Mouse (Mus musculus): ENCODE measurements at regions not wholly inside any gene's neighbourhood (a gene's known extent, or its start where the extent isn't known, plus 50 kb on each side); places are given as distances from the start of the nearest gene placed in this dataset.

DNA sequence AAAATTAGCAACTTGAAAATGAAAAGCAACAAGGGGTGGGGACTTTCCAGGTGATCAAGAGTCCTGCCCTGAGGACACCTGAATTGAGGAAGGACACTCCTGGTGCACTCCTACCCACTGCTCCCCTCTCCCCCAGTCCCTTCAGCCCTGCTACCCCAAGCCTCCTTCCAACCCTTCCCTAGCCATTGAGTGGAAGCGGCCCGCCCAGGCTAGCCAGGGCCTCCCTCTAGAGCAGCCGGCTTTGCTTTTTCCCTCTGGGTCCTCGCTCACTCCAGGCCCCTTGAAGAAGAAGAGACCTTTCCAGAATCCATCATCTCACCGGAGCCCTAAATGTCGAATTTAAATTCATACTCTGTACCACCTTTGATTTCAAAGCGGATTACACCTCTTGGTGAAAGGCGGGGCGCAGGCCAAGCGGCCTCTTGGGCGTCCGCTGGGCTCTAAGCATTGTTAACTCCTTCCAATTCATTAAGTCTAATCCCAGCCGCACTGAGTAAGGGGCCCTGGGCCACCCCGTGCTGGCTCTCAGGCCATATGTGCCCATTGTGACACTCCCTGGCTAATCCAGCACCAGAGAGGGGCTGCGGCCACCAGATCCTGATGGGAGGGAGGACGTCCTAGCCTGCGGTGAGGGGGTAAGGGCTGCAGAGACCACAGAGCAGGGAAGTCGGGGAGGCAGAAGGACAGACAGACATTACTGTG, 142.8 kb downstream of the Mrm1 start:
- no peak for TF ChIP-seq CHD2 (IDR thresholded peaks at IDR 0.05; ENCODE audit: low read depth, low read length)
- no peak for TF ChIP-seq HCFC1 (IDR thresholded peaks at IDR 0.05; ENCODE audit: borderline replicate concordance, insufficient read depth, low read length)
- TF ChIP-seq ZC3H11A (IDR thresholded peaks at IDR 0.05; ENCODE audit: borderline replicate concordance, low read depth, low read length), result no peak
- TF ChIP-seq ZNF384 (IDR thresholded peaks at IDR 0.05; ENCODE audit: low read depth, low read length), result no peak
- no peak for TF ChIP-seq MAFK (IDR thresholded peaks at IDR 0.05; ENCODE audit: insufficient read depth, low read depth, low read length)
